ENCODE assay signal across 23 mouse cellular contexts in the genomic region with DNA sequence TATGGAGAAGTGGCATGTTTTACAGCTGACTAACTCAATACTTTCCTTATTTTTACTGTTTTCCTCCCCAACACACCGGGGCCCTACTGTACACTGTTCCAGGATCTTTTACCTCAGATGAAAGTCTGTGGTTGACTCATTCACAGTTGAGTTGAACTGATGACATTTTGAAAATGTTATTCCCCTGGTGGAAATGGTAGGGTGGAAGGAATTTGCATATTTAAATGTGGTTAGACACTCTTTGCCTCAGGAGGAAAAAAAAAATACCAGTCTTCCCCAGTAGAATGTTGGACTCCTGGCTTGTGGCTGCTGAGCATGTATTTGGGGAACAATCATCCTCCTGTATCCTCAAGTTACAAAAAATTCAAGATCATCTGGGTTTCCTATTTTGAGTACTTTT.
DNase-seq lines count a peak whose midpoint lies in the region; ATAC-seq and TF ChIP-seq lines count a peak whose summit lies in the region.
"Had no signal": no experiment of that assay in that cellular context is flagged by ENCODE, and none has a peak within 500 bp of the region (broad histone marks: within the 10 kb centered on the region; RNA-seq: fewer than 3 reads in every experiment).

No protein-coding gene starts in this region.

- H3K9me3 ChIP-seq in CH12.LX (replicated peaks; ENCODE audit: low read length), result peaks cover 9% of the 10 kb centered on the region
- no peaks in the 10 kb centered on the region for H3K9me3 ChIP-seq in midbrain, embryonic 15.5 days
- H3K9me3 ChIP-seq: embryonic facial prominence, embryonic 10.5 days; embryonic facial prominence, embryonic 12.5 days; forebrain, embryonic 13.5 days; forebrain, embryonic 15.5 days had no signal

- DNase-seq in CH12.LX (ENCODE audit: extremely low read depth), result peak; percentile 55
- no peak for DNase-seq in lung, postnatal 36 days
- no peak for DNase-seq in heart, postnatal 14 days
- DNase-seq: adrenal gland, adult 8-10 months; adrenal gland, postnatal 14 days; adrenal gland, postnatal 36 days; B cell, adult 2 months; cerebellum, adult 11-12 months; cerebellum, adult 2 months; cerebellum, adult 9-10 months; cerebellum, postnatal 10 days; cerebellum, postnatal 25 days; forebrain, postnatal 0 days had no signal

- intact Hi-C loops in heart, postnatal 14 days (cut with DNase I), result no loop called here

- in situ Hi-C loops in CH12.LX (cut with MboI; ENCODE audit: low pct_ligation_motif_present, low pct_unique_long_range_greater_than_20kb, low sequenced_read_pairs), result no loop called here

- H3K79me2 ChIP-seq in CH12.LX (replicated peaks; ENCODE audit: control insufficient read depth, extremely low read depth, insufficient read depth, poor library complexity, severe bottlenecking), result no peaks in the 10 kb centered on the region

- dilution Hi-C loops in CH12.LX (cut with MboI; ENCODE audit: extremely low pct_ligation_motif_present, extremely low pct_unique_long_range_greater_than_20kb, low sequenced_read_pairs), result no loop called here

- ATAC-seq in midbrain, embryonic 15.5 days (replicated peaks), result no peak
- ATAC-seq: activated CD4-positive, CD25-positive, alpha-beta regulatory T cell, adult 4 months; CD4-positive, CD25-positive, alpha-beta regulatory T cell, adult 4 months; forebrain, embryonic 13.5 days; forebrain, embryonic 15.5 days; forebrain, postnatal 0 days; Patski had no signal

- no peak overlapping the region for H3K4me2 ChIP-seq in CH12.LX (ENCODE audit: insufficient read depth, low read depth, poor library complexity, severe bottlenecking)
- H3K4me2 ChIP-seq in midbrain, embryonic 15.5 days, result no peak overlapping the region
- H3K4me2 ChIP-seq: embryonic facial prominence, embryonic 12.5 days; forebrain, embryonic 13.5 days; forebrain, embryonic 15.5 days had no signal

- no peaks in the 10 kb centered on the region for H3K27me3 ChIP-seq in CH12.LX (replicated peaks)
- H3K27me3 ChIP-seq in midbrain, embryonic 15.5 days (replicated peaks), result no peaks in the 10 kb centered on the region
- H3K27me3 ChIP-seq: embryonic facial prominence, embryonic 12.5 days; forebrain, embryonic 13.5 days; forebrain, embryonic 15.5 days; Patski had no signal

- no peak for TF ChIP-seq POLR2A in CH12.LX (IDR thresholded peaks at IDR 0.05; ENCODE audit: low read depth, low read length)
- no peak for TF ChIP-seq POLR2A in embryonic fibroblast, embryonic 13.5 days (IDR thresholded peaks at IDR 0.05; ENCODE audit: low read depth, low read length)

- H3K4me3 ChIP-seq in CH12.LX (replicated peaks in 1 of 3; ENCODE audit: low read depth in 2 of 3, low read length in 2 of 3, poor library complexity in 1 of 3), result no peak overlapping the region
- H3K4me3 ChIP-seq in embryonic fibroblast, embryonic 13.5 days (ENCODE audit: insufficient read depth, low read length), result no peak overlapping the region
- H3K4me3 ChIP-seq in midbrain, embryonic 15.5 days, result no peak overlapping the region
- H3K4me3 ChIP-seq: embryonic facial prominence, embryonic 10.5 days; embryonic facial prominence, embryonic 12.5 days; erythroblast, embryonic 14.5 days; forebrain, embryonic 13.5 days; forebrain, embryonic 15.5 days had no signal

- no peak overlapping the region for H3K9ac ChIP-seq in CH12.LX (ENCODE audit: insufficient read depth, low read depth)
- no peak overlapping the region for H3K9ac ChIP-seq in midbrain, embryonic 15.5 days
- H3K9ac ChIP-seq: embryonic facial prominence, embryonic 12.5 days; forebrain, embryonic 13.5 days; forebrain, embryonic 15.5 days; forebrain, postnatal 0 days had no signal

- WGBS in midbrain, embryonic 15.5 days, result 94% methylated on average over 1 of the region's 1 CpGs

- H3K27ac ChIP-seq in CH12.LX (ENCODE audit: insufficient read depth, low read depth), result no peak overlapping the region
- H3K27ac ChIP-seq in embryonic fibroblast, embryonic 13.5 days (ENCODE audit: insufficient read depth, low read length), result peak overlapping the region; percentile 92
- no peak overlapping the region for H3K27ac ChIP-seq in midbrain, embryonic 15.5 days
- H3K27ac ChIP-seq: embryonic facial prominence, embryonic 10.5 days; embryonic facial prominence, embryonic 12.5 days; forebrain, embryonic 13.5 days; forebrain, embryonic 15.5 days had no signal

- H3K36me3 ChIP-seq in CH12.LX (replicated peaks in 1 of 2; ENCODE audit: control insufficient read depth in 1 of 2, insufficient read depth in 1 of 2, low read length in 1 of 2), result no peaks in the 10 kb centered on the region
- no peaks in the 10 kb centered on the region for H3K36me3 ChIP-seq in midbrain, embryonic 15.5 days (replicated peaks)
- H3K36me3 ChIP-seq: embryonic facial prominence, embryonic 10.5 days; embryonic facial prominence, embryonic 12.5 days; forebrain, embryonic 15.5 days had no signal

- no peak for TF ChIP-seq RAD21 in CH12.LX (IDR thresholded peaks at IDR 0.05; ENCODE audit: low read depth, low read length)

- TF ChIP-seq CTCF in CH12.LX (conservative IDR thresholded peaks at IDR 0.05 in 1 of 2, IDR thresholded peaks at IDR 0.05 in 1 of 2; ENCODE audit: low read depth in 2 of 2, low read length in 2 of 2), result no peak
- TF ChIP-seq CTCF in embryonic fibroblast, embryonic 13.5 days (IDR thresholded peaks at IDR 0.05; ENCODE audit: borderline replicate concordance, insufficient read depth, low read length), result no peak

- TF ChIP-seq EP300 in CH12.LX (IDR thresholded peaks at IDR 0.05; ENCODE audit: low read length), result no peak

- peaks cover 0 to 13% of the 10 kb centered on the region in 2 experiments; a peak in 2 of 4 replicates for H3K4me1 ChIP-seq in CH12.LX (ENCODE audit: control insufficient read depth in 1 of 2, insufficient read depth in 2 of 2)
- no peaks in the 10 kb centered on the region for H3K4me1 ChIP-seq in embryonic fibroblast, embryonic 13.5 days (ENCODE audit: control insufficient read depth, insufficient read depth, low read length)
- no peaks in the 10 kb centered on the region for H3K4me1 ChIP-seq in midbrain, embryonic 15.5 days
- H3K4me1 ChIP-seq: embryonic facial prominence, embryonic 10.5 days; embryonic facial prominence, embryonic 12.5 days; forebrain, embryonic 13.5 days; forebrain, embryonic 15.5 days had no signal

TF ChIP-seq in CH12.LX, 34 proteins besides CTCF, POLR2A, EP300 and RAD21:
- TF ChIP-seq SIN3A (IDR thresholded peaks at IDR 0.05; ENCODE audit: low read length), result no peak
- no peak for TF ChIP-seq CHD2 (IDR thresholded peaks at IDR 0.05; ENCODE audit: low read length)
- TF ChIP-seq UBTF (IDR thresholded peaks at IDR 0.05; ENCODE audit: low read depth, low read length), result no peak
- peak; percentile 70 for TF ChIP-seq ZNF384 (IDR thresholded peaks at IDR 0.05; ENCODE audit: low read depth, low read length)
